22 mouse cellular contexts compared by ENCODE assay signal in the genomic region with DNA sequence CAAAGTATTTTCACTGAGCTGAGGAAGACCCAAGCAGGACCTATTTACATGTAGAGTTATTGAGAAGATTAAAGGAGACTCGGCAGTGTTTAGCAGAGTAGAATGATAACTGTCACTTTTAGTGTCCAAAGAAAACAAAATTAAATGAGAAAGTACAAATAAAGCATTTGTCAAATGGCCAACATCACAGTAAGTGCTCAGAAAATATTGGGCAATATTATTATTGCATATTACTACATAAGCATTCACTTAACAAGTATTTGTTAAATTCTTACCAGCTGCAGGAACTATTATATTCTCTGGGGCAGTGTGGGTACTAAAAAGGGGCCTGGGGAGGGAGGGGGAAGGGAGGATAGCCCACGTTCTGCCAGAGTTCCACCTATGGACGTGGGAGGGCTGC.
"Had no signal": no experiment of that assay in that cellular context is flagged by ENCODE, and none has a peak within 500 bp of the region (broad histone marks: within the 10 kb centered on the region; RNA-seq: fewer than 3 reads in every experiment).

No protein-coding gene starts in this region.

- ATAC-seq: liver, embryonic 12.5 days; midbrain, embryonic 15.5 days had no signal

- DNase-seq: kidney, adult 9 months; kidney, postnatal 14 days; kidney, postnatal 4 days; left cerebral cortex, postnatal 4 days; lung, embryonic 14.5 days; lung, postnatal 14 days; right cerebral cortex, adult 18-20 months; right cerebral cortex, postnatal 14 days; right cerebral cortex, postnatal 4 days; thymus, adult 2 months; thymus, postnatal 14 days; thymus, postnatal 4 days had no signal

- H3K9me3 ChIP-seq: limb, embryonic 12.5 days; limb, embryonic 15.5 days; liver, embryonic 12.5 days; liver, embryonic 15.5 days; midbrain, embryonic 12.5 days; midbrain, embryonic 15.5 days; neural tube, embryonic 12.5 days; neural tube, embryonic 15.5 days had no signal

- H3K4me3 ChIP-seq: limb, embryonic 12.5 days; limb, embryonic 15.5 days; liver, embryonic 12.5 days; liver, embryonic 15.5 days; midbrain, embryonic 12.5 days; midbrain, embryonic 15.5 days; neural tube, embryonic 12.5 days; neural tube, embryonic 15.5 days had no signal

- H3K27me3 ChIP-seq: limb, embryonic 12.5 days; limb, embryonic 15.5 days; liver, embryonic 12.5 days; liver, embryonic 15.5 days; midbrain, embryonic 12.5 days; midbrain, embryonic 15.5 days; neural tube, embryonic 12.5 days; neural tube, embryonic 15.5 days had no signal

- H3K9ac ChIP-seq: limb, embryonic 12.5 days; limb, embryonic 15.5 days; liver, embryonic 12.5 days; liver, embryonic 15.5 days; lung, embryonic 14.5 days; midbrain, embryonic 12.5 days; midbrain, embryonic 15.5 days; neural tube, embryonic 12.5 days; neural tube, embryonic 15.5 days had no signal

- H3K36me3 ChIP-seq: limb, embryonic 12.5 days; limb, embryonic 15.5 days; liver, embryonic 12.5 days; liver, embryonic 15.5 days; midbrain, embryonic 12.5 days; midbrain, embryonic 15.5 days; neural tube, embryonic 12.5 days; neural tube, embryonic 15.5 days had no signal

- H3K4me2 ChIP-seq: limb, embryonic 12.5 days; limb, embryonic 15.5 days; liver, embryonic 12.5 days; liver, embryonic 15.5 days; lung, embryonic 14.5 days; midbrain, embryonic 12.5 days; midbrain, embryonic 15.5 days; neural tube, embryonic 12.5 days; neural tube, embryonic 15.5 days had no signal

- H3K4me1 ChIP-seq: limb, embryonic 12.5 days; liver, embryonic 12.5 days; liver, embryonic 15.5 days had no signal

- H3K27ac ChIP-seq: limb, embryonic 12.5 days; limb, embryonic 15.5 days; liver, embryonic 12.5 days; liver, embryonic 15.5 days; macrophage; midbrain, embryonic 12.5 days; midbrain, embryonic 15.5 days; neural tube, embryonic 12.5 days; neural tube, embryonic 15.5 days; stomach, postnatal 0 days had no signal
